Mouse (Mus musculus): Measurements from ENCODE around the gene Adam21. TPM values are rescaled to one million over a fixed set of nuclear protein-coding genes. Genes with fewer than 3 reads are reported as not detected.

Gene Adam21
- not detected in 2 replicates for total RNA-seq (2014; fragmentation: Nextera tagmentation)
- 0.22 and 0.23 TPM in 2 replicates for total RNA-seq (2017)
- polyA plus RNA-seq (2012), result not detected in 2 replicates

DNA sequence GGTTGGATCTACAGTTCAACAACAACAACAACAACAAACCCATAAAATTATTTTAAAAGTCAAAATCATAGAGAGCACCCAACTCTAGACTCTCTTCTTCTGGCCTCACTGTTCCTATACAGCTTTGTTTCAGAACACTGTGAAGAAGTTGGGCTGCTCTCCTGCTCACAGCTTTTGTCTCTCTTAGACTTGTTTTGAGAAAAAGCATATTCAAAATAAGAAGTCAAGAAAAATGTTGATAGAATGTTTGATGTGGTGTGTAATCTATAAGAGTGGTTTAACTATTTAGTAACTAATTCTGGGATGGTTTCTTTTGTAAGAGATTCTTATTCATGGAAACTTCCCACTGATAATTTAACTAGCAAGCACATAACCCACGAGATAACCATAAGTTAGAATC lies at the start of gene Adam21:
Adam21 (minus strand) TSS at position 101 of the 400 bp plus-strand sequence.
- no peaks in the 10 kb centered on the region for H3K9me3 ChIP-seq (replicated peaks)
- H3K27me3 ChIP-seq (ENCODE audit: insufficient read depth, low read length), result no peaks in the 10 kb centered on the region
- peaks cover 13% of the 10 kb centered on the region for H3K4me1 ChIP-seq (ENCODE audit: insufficient read depth, low read depth, low read length)
- no peak for DNase-seq (ENCODE audit: low spot score)
- peaks cover 34% of the 10 kb centered on the region for H3K36me3 ChIP-seq (replicated peaks)
- H3K4me3 ChIP-seq (ENCODE audit: low read depth, low read length), result no peak within 1 kb of the TSS; the same call in 1 of the 2 replicates
- TF ChIP-seq CTCF (IDR thresholded peaks at IDR 0.05; ENCODE audit: low read depth, low read length) (no peak), POLR2AphosphoS5 (IDR thresholded peaks at IDR 0.05; ENCODE audit: insufficient replicate concordance, low read depth, low read length) (no peak), TAL1 (conservative IDR thresholded peaks at IDR 0.05; ENCODE audit: low read depth, low read length) (no peak), GATA2 (IDR thresholded peaks at IDR 0.05; ENCODE audit: borderline replicate concordance, low read depth, low read length) (no peak), GATA1 (IDR thresholded peaks at IDR 0.05; ENCODE audit: borderline replicate concordance, low read length) (no peak)
- ATAC-seq (ENCODE audit: extremely low read depth, insufficient number of reproducible peaks, low FRiP score, poor library complexity, severe bottlenecking), result no peak

DNA sequence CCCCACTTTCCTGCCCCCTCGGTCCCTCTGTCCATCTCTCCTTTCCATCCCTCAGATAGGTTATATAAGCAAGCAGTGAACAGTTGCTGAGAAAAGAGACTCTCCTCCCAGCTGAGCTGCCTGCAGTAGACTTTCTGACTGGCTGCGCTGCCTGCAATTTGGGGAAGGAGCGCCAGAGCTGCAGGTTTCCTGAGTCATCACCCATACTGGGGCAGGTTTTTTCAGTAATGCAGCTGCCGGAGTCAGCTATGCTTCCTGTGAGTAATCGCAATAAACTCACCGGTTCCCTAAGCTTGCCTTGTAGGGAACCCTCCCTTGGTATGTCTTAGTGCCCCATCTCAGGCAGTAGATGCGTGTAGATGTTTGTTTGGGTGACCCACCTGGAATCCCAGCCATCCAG lies 48.7 kb upstream of the Adam21 start:
- H3K27me3 ChIP-seq (ENCODE audit: insufficient read depth, low read length), result peaks cover 19% of the 10 kb centered on the region
- no peak for ATAC-seq (ENCODE audit: extremely low read depth, insufficient number of reproducible peaks, low FRiP score, poor library complexity, severe bottlenecking)

DNA sequence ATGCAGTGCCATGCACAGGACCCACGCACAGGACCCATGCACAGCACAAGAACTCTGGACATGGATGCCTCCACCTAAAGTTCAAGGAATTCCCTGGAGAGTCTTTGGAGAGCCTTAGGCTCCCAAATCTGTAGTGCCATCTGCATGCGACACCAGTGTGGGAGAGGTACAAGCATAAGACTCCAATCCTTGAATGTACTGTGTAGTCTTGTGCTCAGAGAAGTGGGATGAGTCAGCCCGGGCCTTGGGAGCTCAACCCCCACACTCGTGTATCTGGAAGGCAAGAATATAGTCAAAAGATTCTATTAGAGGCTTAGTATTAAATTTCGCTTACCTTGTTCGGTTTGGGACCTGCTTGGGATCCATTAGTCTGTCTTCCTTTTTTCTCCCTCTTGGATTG lies 47.5 kb upstream of the Adam21 start:
- H3K4me1 ChIP-seq (ENCODE audit: insufficient read depth, low read depth, low read length), result no peaks in the 10 kb centered on the region
- TF ChIP-seq TAL1 (conservative IDR thresholded peaks at IDR 0.05; ENCODE audit: low read depth, low read length) (no peak), GATA1 (IDR thresholded peaks at IDR 0.05; ENCODE audit: borderline replicate concordance, low read length) (no peak), GATA2 (IDR thresholded peaks at IDR 0.05; ENCODE audit: borderline replicate concordance, low read depth, low read length) (no peak)
- ATAC-seq (ENCODE audit: extremely low read depth, insufficient number of reproducible peaks, low FRiP score, poor library complexity, severe bottlenecking) (no peak), DNase-seq (ENCODE audit: low spot score) (no peak)
- H3K36me3 ChIP-seq (replicated peaks), result no peaks in the 10 kb centered on the region
- H3K4me3 ChIP-seq (ENCODE audit: low read depth, low read length), result no peak overlapping the region
- no peaks in the 10 kb centered on the region for H3K9me3 ChIP-seq (replicated peaks)
- peaks cover 19% of the 10 kb centered on the region for H3K27me3 ChIP-seq (ENCODE audit: insufficient read depth, low read length)

More for the DNA sequence above, 48.7 kb upstream of the Adam21 start:
- no peak overlapping the region for H3K4me3 ChIP-seq (ENCODE audit: low read depth, low read length)
- TF ChIP-seq TAL1 (conservative IDR thresholded peaks at IDR 0.05; ENCODE audit: low read depth, low read length) (no peak), GATA2 (IDR thresholded peaks at IDR 0.05; ENCODE audit: borderline replicate concordance, low read depth, low read length) (no peak), CTCF (IDR thresholded peaks at IDR 0.05; ENCODE audit: low read depth, low read length) (no peak), POLR2AphosphoS5 (IDR thresholded peaks at IDR 0.05; ENCODE audit: insufficient replicate concordance, low read depth, low read length) (no peak), GATA1 (IDR thresholded peaks at IDR 0.05; ENCODE audit: borderline replicate concordance, low read length) (no peak)
- no peak for DNase-seq (ENCODE audit: low spot score)
- no peaks in the 10 kb centered on the region for H3K9me3 ChIP-seq (replicated peaks)
- H3K4me1 ChIP-seq (ENCODE audit: insufficient read depth, low read depth, low read length), result no peaks in the 10 kb centered on the region
- no peaks in the 10 kb centered on the region for H3K36me3 ChIP-seq (replicated peaks)

DNA sequence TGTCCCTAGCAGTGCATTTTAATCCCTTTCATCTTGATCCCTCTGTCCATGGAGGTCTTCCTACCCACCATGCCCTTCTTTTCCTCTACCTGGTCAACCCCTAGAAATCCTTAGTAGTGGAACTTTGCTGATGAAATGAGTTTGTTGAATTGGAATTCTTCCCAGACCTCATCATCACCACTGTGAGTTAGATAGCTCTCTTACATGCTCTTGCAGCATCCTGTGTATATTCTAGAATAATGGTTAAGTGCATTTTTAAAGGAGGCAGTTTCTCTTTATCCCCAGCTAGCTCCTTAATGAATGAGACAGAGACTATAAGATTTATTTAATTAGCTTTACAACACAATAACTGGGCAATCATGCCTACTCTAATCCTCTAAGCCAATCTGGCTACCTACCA lies 41.2 kb upstream of the Adam21 start:
- TF ChIP-seq GATA1 (IDR thresholded peaks at IDR 0.05; ENCODE audit: borderline replicate concordance, low read length), result no peak
- no peak for TF ChIP-seq CTCF (IDR thresholded peaks at IDR 0.05; ENCODE audit: low read depth, low read length)
- no peak for TF ChIP-seq TAL1 (conservative IDR thresholded peaks at IDR 0.05; ENCODE audit: low read depth, low read length)
- no peak for TF ChIP-seq GATA2 (IDR thresholded peaks at IDR 0.05; ENCODE audit: borderline replicate concordance, low read depth, low read length)
- no peak for TF ChIP-seq POLR2AphosphoS5 (IDR thresholded peaks at IDR 0.05; ENCODE audit: insufficient replicate concordance, low read depth, low read length)
- H3K27me3 ChIP-seq (ENCODE audit: insufficient read depth, low read length), result peaks cover 11% of the 10 kb centered on the region
- H3K36me3 ChIP-seq (replicated peaks), result no peaks in the 10 kb centered on the region
- ATAC-seq (ENCODE audit: extremely low read depth, insufficient number of reproducible peaks, low FRiP score, poor library complexity, severe bottlenecking) (no peak), DNase-seq (ENCODE audit: low spot score) (no peak)
- no peaks in the 10 kb centered on the region for H3K9me3 ChIP-seq (replicated peaks)
- H3K4me3 ChIP-seq (ENCODE audit: low read depth, low read length), result no peak overlapping the region
- H3K4me1 ChIP-seq (ENCODE audit: insufficient read depth, low read depth, low read length), result no peaks in the 10 kb centered on the region

DNA sequence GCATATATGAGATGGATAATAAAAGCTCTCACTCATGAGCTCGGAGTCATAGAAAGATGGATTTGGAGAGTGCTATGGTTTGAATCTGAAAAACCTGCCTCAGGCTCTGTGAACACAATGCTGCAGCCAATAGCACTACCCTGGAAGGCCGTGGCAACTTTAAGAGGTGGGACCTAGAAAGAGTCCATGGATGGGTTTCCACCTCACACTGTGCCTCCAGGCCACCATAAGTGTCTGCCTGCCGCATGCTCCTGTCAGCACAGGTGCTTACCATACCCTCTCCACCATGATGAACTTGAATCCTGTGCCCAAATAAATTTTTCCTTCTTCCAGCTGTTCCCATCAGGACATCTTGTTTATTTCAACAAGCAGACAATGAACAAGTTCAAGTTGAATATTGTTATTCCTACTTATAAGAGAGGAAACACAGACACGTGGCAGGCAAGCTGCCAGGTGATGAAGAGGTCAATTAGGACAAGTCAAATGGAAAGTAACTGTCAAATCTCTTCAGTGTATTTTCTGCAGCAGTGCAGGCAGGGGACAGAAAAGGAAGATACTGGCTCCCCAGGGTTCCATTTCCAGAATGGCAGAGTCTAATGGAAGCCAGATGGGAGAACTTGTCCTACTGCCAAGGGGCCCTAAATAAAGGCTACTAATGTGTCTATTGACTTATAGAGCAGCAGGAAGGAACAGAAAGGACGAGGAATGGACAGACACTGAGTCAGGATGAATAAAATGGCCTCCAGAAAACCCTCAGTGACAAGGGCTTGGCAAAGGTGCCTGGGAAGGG lies 36.9 kb upstream of the Adam21 start:
- Histone ChIP-seq H3K4me3 (ENCODE audit: low read depth, low read length) (no peak overlapping the region), H3K27me3 (ENCODE audit: insufficient read depth, low read length) (peaks cover 21% of the 10 kb centered on the region), H3K9me3 (replicated peaks) (no peaks in the 10 kb centered on the region), H3K36me3 (replicated peaks) (no peaks in the 10 kb centered on the region), H3K4me1 (ENCODE audit: insufficient read depth, low read depth, low read length) (peaks cover 2% of the 10 kb centered on the region; the same call in 1 of the 2 replicates)
- DNase-seq (ENCODE audit: low spot score) (no peak), ATAC-seq (ENCODE audit: extremely low read depth, insufficient number of reproducible peaks, low FRiP score, poor library complexity, severe bottlenecking) (no peak)
- TF ChIP-seq CTCF (IDR thresholded peaks at IDR 0.05; ENCODE audit: low read depth, low read length) (no peak), POLR2AphosphoS5 (IDR thresholded peaks at IDR 0.05; ENCODE audit: insufficient replicate concordance, low read depth, low read length) (no peak), GATA1 (IDR thresholded peaks at IDR 0.05; ENCODE audit: borderline replicate concordance, low read length) (no peak), TAL1 (conservative IDR thresholded peaks at IDR 0.05; ENCODE audit: low read depth, low read length) (no peak), GATA2 (IDR thresholded peaks at IDR 0.05; ENCODE audit: borderline replicate concordance, low read depth, low read length) (no peak)

DNA sequence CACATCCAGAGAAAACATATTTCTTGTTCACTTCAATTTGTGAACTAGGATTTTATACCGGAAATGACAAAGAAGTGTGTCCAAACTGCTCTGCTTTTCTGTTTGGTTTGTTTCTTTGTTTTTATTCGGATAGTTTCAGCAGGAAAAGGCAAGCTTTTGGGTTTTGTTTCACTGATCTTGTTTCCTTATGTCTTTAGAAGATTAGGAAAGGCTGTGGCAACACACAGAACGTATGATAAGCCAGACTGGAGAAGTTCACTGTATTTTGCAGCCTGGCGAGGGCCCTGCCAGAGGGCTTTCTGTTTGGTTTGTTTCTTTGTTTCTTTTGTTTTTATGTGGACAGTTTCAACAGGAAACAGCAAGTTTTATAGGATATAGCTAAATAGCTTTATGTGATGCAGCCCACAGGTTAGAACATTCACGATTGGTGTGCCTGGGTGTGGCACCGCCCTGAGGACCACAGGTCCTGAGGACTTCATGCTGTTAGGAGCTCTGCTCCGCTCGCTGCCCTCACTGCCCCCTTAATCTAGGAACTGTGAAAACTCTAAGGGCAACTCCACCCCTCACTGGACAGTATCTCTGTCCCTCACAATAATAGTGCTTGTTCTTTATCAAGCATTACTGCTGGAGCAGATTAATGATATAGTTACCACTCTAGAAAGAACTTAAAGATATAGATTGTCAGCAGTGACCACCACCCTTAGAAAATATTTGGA lies 28.4 kb upstream of the Adam21 start:
- no peak for DNase-seq (ENCODE audit: low spot score)
- Histone ChIP-seq H3K9me3 (replicated peaks) (no peaks in the 10 kb centered on the region), H3K4me3 (ENCODE audit: low read depth, low read length) (peak overlapping the region; percentile 10; the same call in 1 of the 2 replicates), H3K4me1 (ENCODE audit: insufficient read depth, low read depth, low read length) (peaks cover 22% of the 10 kb centered on the region), H3K36me3 (replicated peaks) (peaks cover 3% of the 10 kb centered on the region), H3K27me3 (ENCODE audit: insufficient read depth, low read length) (peaks cover 14% of the 10 kb centered on the region)
- ATAC-seq (ENCODE audit: extremely low read depth, insufficient number of reproducible peaks, low FRiP score, poor library complexity, severe bottlenecking), result no peak
- TF ChIP-seq CTCF (IDR thresholded peaks at IDR 0.05; ENCODE audit: low read depth, low read length) (no peak), TAL1 (conservative IDR thresholded peaks at IDR 0.05; ENCODE audit: low read depth, low read length) (no peak), GATA2 (IDR thresholded peaks at IDR 0.05; ENCODE audit: borderline replicate concordance, low read depth, low read length) (no peak), GATA1 (IDR thresholded peaks at IDR 0.05; ENCODE audit: borderline replicate concordance, low read length) (no peak), POLR2AphosphoS5 (IDR thresholded peaks at IDR 0.05; ENCODE audit: insufficient replicate concordance, low read depth, low read length) (no peak)

All from G1E (cell line).